Mouse (Mus musculus) hindbrain, embryonic 11.5 days (tissue): ENCODE results near the gene Nelfa. TPM values are rescaled to one million over a fixed set of nuclear protein-coding genes. Genes with fewer than 3 reads are reported as not detected.

Experiments used
- ATAC-seq: fragments of 200-750 bp; cut with Nextera tagmentation; 2 replicates; pipeline ENCODE4 v1.8.0; 2017; ENCODE audit warnings: mild to moderate bottlenecking, moderate TSS enrichment, moderate library complexity; ENCODE audit not compliant: low FRiP score
- DNase-seq: peaks from one replicate; pipeline ENCODE4 v3.0.0-alpha.2; 2015; ENCODE audit warnings: low spot score
- H3K27ac ChIP-seq: fragments of 300-500 bp; sonication (generic); 2 replicates; pipeline ENCODE4 v1.5.1; 2014; ENCODE audit warnings: mild to moderate bottlenecking, low read depth, low read length
- H3K27me3 ChIP-seq: fragments of 300-500 bp; sonication (generic); 2 replicates; pipeline ENCODE4 v1.6.1; 2014; ENCODE audit warnings: mild to moderate bottlenecking, low read length, moderate library complexity, mixed read lengths; ENCODE audit not compliant: control insufficient read depth, insufficient read depth
- H3K36me3 ChIP-seq: fragments of 300-500 bp; sonication (generic); 2 replicates; pipeline ENCODE4 v1.6.1; 2014; ENCODE audit warnings: mild to moderate bottlenecking, low read length, moderate library complexity, mixed read lengths; ENCODE audit not compliant: control insufficient read depth, insufficient read depth
- H3K4me1 ChIP-seq: fragments of 300-500 bp; sonication (generic); replicated peaks from 2 replicates; pipeline ENCODE4 v1.6.1; 2014; ENCODE audit warnings: low read length, mixed read lengths; ENCODE audit not compliant: control insufficient read depth, insufficient read depth
- H3K4me2 ChIP-seq: fragments of 300-500 bp; sonication (generic); replicated peaks from 2 replicates; pipeline ENCODE4 v1.6.1; 2014; ENCODE audit warnings: mild to moderate bottlenecking, low read depth, low read length
- H3K4me3 ChIP-seq: fragments of 300-500 bp; sonication (generic); 2 replicates; pipeline ENCODE4 v1.5.1; 2014; ENCODE audit warnings: low read depth, low read length
- H3K9ac ChIP-seq: fragments of 300-500 bp; sonication (generic); 2 replicates; pipeline ENCODE4 v1.6.1; 2014; ENCODE audit warnings: low read depth, low read length
- H3K9me3 ChIP-seq: fragments of 300-500 bp; sonication (generic); 2 replicates; pipeline ENCODE4 v1.6.1; 2016; ENCODE audit warnings: low read length; ENCODE audit not compliant: control insufficient read depth
- WGBS: fragments of 180-500 bp; shearing (Covaris S2); extraction: QIAGEN DNeasy Blood & Tissue Kit; methylation state at CpG from one replicate; pipeline ENCODE4 v1.1.7; 2014; 5-methylcytosine and 5-hydroxymethylcytosine counted together
- polyA plus RNA-seq: library from polyadenylated mRNA; unstranded; fragments of >200 nt; fragmentation: Nextera tagmentation; extraction: Ambion mirVana; gene quantifications from 2 replicates; pipeline ENCODE4 v1.2.1, GENCODE M21; 2014

Gene Nelfa
- polyA plus RNA-seq, 1 experiment from 2014 or later, result 45.9 TPM

GRCm38 (mm10) chr5:33902696-33903095, 33.5 kb downstream of the Nelfa start:
- Histone ChIP-seq H3K27me3 (no peaks in the 10 kb centered on the region), H3K9me3 (no peaks in the 10 kb centered on the region), H3K4me3 (no peak overlapping the region), H3K9ac (no peak overlapping the region), H3K36me3 (peaks cover 11% of the 10 kb centered on the region), H3K4me2 (no peak overlapping the region), H3K4me1 (no peaks in the 10 kb centered on the region), H3K27ac (no peak overlapping the region)
- DNase-seq, result no peak
- 96% methylated on average over 2 of the region's 2 CpGs for WGBS
- no peak for ATAC-seq

- Histone ChIP-seq H3K36me3 (peaks cover 14% of the 10 kb centered on the region), H3K27me3 (no peaks in the 10 kb centered on the region), H3K4me1 (no peaks in the 10 kb centered on the region), H3K9ac (no peak overlapping the region), H3K4me3 (no peak overlapping the region), H3K27ac (no peak overlapping the region), H3K9me3 (no peaks in the 10 kb centered on the region), H3K4me2 (no peak overlapping the region)
- ATAC-seq, result no peak
- DNase-seq, result no peak
- 91% methylated on average over 3 of the region's 3 CpGs for WGBS
These were observed 34.9 kb downstream of the Nelfa start for GRCm38 (mm10) chr5:33901278-33901677.

- DNase-seq (peak; percentile 0), ATAC-seq (no peak)
- Histone ChIP-seq H3K4me1 (no peaks in the 10 kb centered on the region), H3K4me2 (no peak overlapping the region), H3K27ac (no peak overlapping the region), H3K4me3 (no peak overlapping the region), H3K27me3 (no peaks in the 10 kb centered on the region), H3K9me3 (no peaks in the 10 kb centered on the region), H3K9ac (no peak overlapping the region), H3K36me3 (peaks cover 17% of the 10 kb centered on the region)
- WGBS, result 95% methylated on average over 9 of the region's 9 CpGs
These were observed 35.4 kb downstream of the Nelfa start for GRCm38 (mm10) chr5:33900701-33901263.

GRCm38 (mm10) chr5:33900101-33900500, 36.1 kb downstream of the Nelfa start:
- WGBS, result 91% methylated on average over 3 of the region's 3 CpGs
- Histone ChIP-seq H3K36me3 (peaks cover 17% of the 10 kb centered on the region), H3K9me3 (no peaks in the 10 kb centered on the region), H3K9ac (no peak overlapping the region), H3K27me3 (no peaks in the 10 kb centered on the region), H3K4me2 (no peak overlapping the region), H3K27ac (no peak overlapping the region), H3K4me3 (no peak overlapping the region), H3K4me1 (no peaks in the 10 kb centered on the region)
- no peak for ATAC-seq
- peak; percentile 10 for DNase-seq

- no peaks in the 10 kb centered on the region for H3K9me3 ChIP-seq
- WGBS, result 91% methylated on average over 3 of the region's 3 CpGs
These were observed 37.0 kb downstream of the Nelfa start for GRCm38 (mm10) chr5:33899245-33899644.

GRCm38 (mm10) chr5:33898671-33899070, 37.5 kb downstream of the Nelfa start:
- 87% methylated on average over 9 of the region's 9 CpGs for WGBS
- Histone ChIP-seq H3K27me3 (no peaks in the 10 kb centered on the region), H3K27ac (no peak overlapping the region), H3K9me3 (no peaks in the 10 kb centered on the region), H3K4me2 (no peak overlapping the region), H3K36me3 (peaks cover 24% of the 10 kb centered on the region), H3K4me3 (no peak overlapping the region), H3K4me1 (no peaks in the 10 kb centered on the region), H3K9ac (no peak overlapping the region)
- no peak for ATAC-seq
- DNase-seq, result no peak

More at GRCm38 (mm10) chr5:33899245-33899644, 37.0 kb downstream of the Nelfa start:
- no peak overlapping the region for H3K4me3 ChIP-seq
- H3K9ac ChIP-seq, result no peak overlapping the region
- peaks cover 22% of the 10 kb centered on the region for H3K36me3 ChIP-seq
- no peaks in the 10 kb centered on the region for H3K27me3 ChIP-seq
- DNase-seq, result no peak
- no peak overlapping the region for H3K27ac ChIP-seq
- H3K4me1 ChIP-seq, result no peaks in the 10 kb centered on the region
- no peak overlapping the region for H3K4me2 ChIP-seq
- no peak for ATAC-seq

- 88% methylated on average over 2 of the region's 2 CpGs for WGBS
- Histone ChIP-seq H3K36me3 (peaks cover 30% of the 10 kb centered on the region), H3K4me2 (no peak overlapping the region), H3K9ac (no peak overlapping the region), H3K9me3 (no peaks in the 10 kb centered on the region), H3K27ac (no peak overlapping the region), H3K4me1 (no peaks in the 10 kb centered on the region), H3K27me3 (no peaks in the 10 kb centered on the region), H3K4me3 (no peak overlapping the region)
- ATAC-seq (no peak), DNase-seq (no peak)
These were observed 39.1 kb downstream of the Nelfa start for GRCm38 (mm10) chr5:33897158-33897557.

GRCm38 (mm10) chr5:33895116-33895515, 41.1 kb downstream of the Nelfa start:
- no peak overlapping the region for H3K4me3 ChIP-seq
- DNase-seq, result no peak
- H3K27ac ChIP-seq, result no peak overlapping the region
- WGBS, result 91% methylated on average over 9 of the region's 9 CpGs
- no peak for ATAC-seq
- peaks cover 36% of the 10 kb centered on the region for H3K36me3 ChIP-seq
- no peak overlapping the region for H3K4me2 ChIP-seq
- H3K27me3 ChIP-seq, result no peaks in the 10 kb centered on the region
- H3K9me3 ChIP-seq, result no peaks in the 10 kb centered on the region
- H3K9ac ChIP-seq, result no peak overlapping the region
- H3K4me1 ChIP-seq, result no peaks in the 10 kb centered on the region

GRCm38 (mm10) chr5:33893406-33893805, 42.8 kb downstream of the Nelfa start:
- no peaks in the 10 kb centered on the region for H3K9me3 ChIP-seq
- DNase-seq (no peak), ATAC-seq (no peak)
- no peak overlapping the region for H3K4me2 ChIP-seq
- H3K27me3 ChIP-seq, result no peaks in the 10 kb centered on the region
- no peaks in the 10 kb centered on the region for H3K4me1 ChIP-seq
- no peak overlapping the region for H3K27ac ChIP-seq
- H3K36me3 ChIP-seq, result peaks cover 28% of the 10 kb centered on the region
- H3K4me3 ChIP-seq, result no peak overlapping the region
- no peak overlapping the region for H3K9ac ChIP-seq
- WGBS, result 93% methylated on average over 6 of the region's 6 CpGs
